Mouse (Mus musculus) heart, adult 2 months (tissue): ENCODE measurements around the gene Ezh1.

Experiments
- CTCF ChIP-seq: fragments of 200-600 bp; IDR thresholded peaks from 2 replicates; pipeline ENCODE4 v1.8.1; 2022; ENCODE audit warnings: antibody characterized with exemption, mild to moderate bottlenecking, moderate library complexity
- POLR2A ChIP-seq: fragments of 200-500 bp; IDR thresholded peaks from 2 replicates; pipeline ENCODE4 v1.6.1; 2011; ENCODE audit warnings: mild to moderate bottlenecking, low read depth, low read length, control low read depth; ENCODE audit not compliant: insufficient read depth

- TF ChIP-seq CTCF (no peak), POLR2A (no peak)
These were observed 38.8 kb upstream of the Ezh1 start for GRCm38 (mm10) chr11:101264954-101265471.
